Mouse (Mus musculus): ENCODE results near the gene Ube2o.
A peak's percentile ranks its signal among the peaks of the same experiment; 100 is the strongest.
"Not testable (repeated sequence)": the region's sequence is repeated elsewhere in the genome, so short reads cannot be mapped to it uniquely, and the experiment has no call there.

Gene Ube2o

GRCm38 (mm10) chr11:116615735-116616437, 34.6 kb upstream of the Ube2o start:
- DNase-seq (ENCODE audit: low read depth, low spot score): peak; percentile 83

- DNase-seq (ENCODE audit: low read depth, low spot score): no peak
Observed at GRCm38 (mm10) chr11:116613234-116613633, 32.0 kb upstream of the Ube2o start.

GRCm38 (mm10) chr11:116612554-116612953, 31.3 kb upstream of the Ube2o start:
- DNase-seq (ENCODE audit: low read depth, low spot score): no peak

GRCm38 (mm10) chr11:116611883-116612282, 30.6 kb upstream of the Ube2o start:
- no peak for DNase-seq (ENCODE audit: low read depth, low spot score)

GRCm38 (mm10) chr11:116611168-116611567, 29.9 kb upstream of the Ube2o start:
- not testable (repeated sequence) for DNase-seq (ENCODE audit: low read depth, low spot score)

GRCm38 (mm10) chr11:116609965-116610630, 28.9 kb upstream of the Ube2o start:
- DNase-seq (ENCODE audit: low read depth, low spot score): no peak

GRCm38 (mm10) chr11:116607717-116608116, 26.5 kb upstream of the Ube2o start:
- DNase-seq (ENCODE audit: low read depth, low spot score): no peak

GRCm38 (mm10) chr11:116604097-116604496, 22.9 kb upstream of the Ube2o start:
- DNase-seq (ENCODE audit: low read depth, low spot score): no peak

GRCm38 (mm10) chr11:116603339-116603738, 22.1 kb upstream of the Ube2o start:
- no peak for DNase-seq (ENCODE audit: low read depth, low spot score)

GRCm38 (mm10) chr11:116602043-116602442, 20.8 kb upstream of the Ube2o start:
- DNase-seq (ENCODE audit: low read depth, low spot score): no peak

- DNase-seq (ENCODE audit: low read depth, low spot score): no peak
Observed at GRCm38 (mm10) chr11:116601166-116601565, 19.9 kb upstream of the Ube2o start.

GRCm38 (mm10) chr11:116599230-116599629, 18.0 kb upstream of the Ube2o start:
- DNase-seq (ENCODE audit: low read depth, low spot score): no peak

GRCm38 (mm10) chr11:116598193-116598592, 16.9 kb upstream of the Ube2o start:
- no peak for DNase-seq (ENCODE audit: low read depth, low spot score)

- no peak for DNase-seq (ENCODE audit: low read depth, low spot score)
Observed at GRCm38 (mm10) chr11:116596766-116597165, 15.5 kb upstream of the Ube2o start.

- DNase-seq (ENCODE audit: low read depth, low spot score): no peak
Observed at GRCm38 (mm10) chr11:116593345-116593744, 12.1 kb upstream of the Ube2o start.

- peak; percentile 81 for DNase-seq (ENCODE audit: low read depth, low spot score)
Observed at GRCm38 (mm10) chr11:116592428-116592827, 11.2 kb upstream of the Ube2o start.

- DNase-seq (ENCODE audit: low read depth, low spot score): no peak
Observed at GRCm38 (mm10) chr11:116591621-116592020, 10.4 kb upstream of the Ube2o start.

- DNase-seq (ENCODE audit: low read depth, low spot score): no peak
Observed at GRCm38 (mm10) chr11:116589574-116589973, 8.3 kb upstream of the Ube2o start.

GRCm38 (mm10) chr11:116589020-116589531, 7.8 kb upstream of the Ube2o start:
- DNase-seq (ENCODE audit: low read depth, low spot score): no peak

- peak; percentile 77 for DNase-seq (ENCODE audit: low read depth, low spot score)
Observed at GRCm38 (mm10) chr11:116586801-116587631, 5.8 kb upstream of the Ube2o start.

GRCm38 (mm10) chr11:116586310-116586709, 5.1 kb upstream of the Ube2o start, which contains the start of gene Aanat:
Gene Aanat (plus strand): TSS chr11:116586432.
- no peak for DNase-seq (ENCODE audit: low read depth, low spot score)

GRCm38 (mm10) chr11:116585682-116586081, 4.4 kb upstream of the Ube2o start:
- no peak for DNase-seq (ENCODE audit: low read depth, low spot score)
